Mouse (Mus musculus) brain, embryonic 14.5 days (tissue): ENCODE measurements at regions not wholly inside any gene's neighbourhood (a gene's known extent, or its start where the extent isn't known, plus 50 kb on each side); places are given as distances from the start of the nearest gene placed in this dataset.
A peak's percentile ranks its signal among the peaks of the same experiment; 100 is the strongest.
"Not testable (repeated sequence)": the region's sequence is repeated elsewhere in the genome, so short reads cannot be mapped to it uniquely, and the experiment has no call there.

Source experiments
- DNase-seq: peaks from one replicate; pipeline ENCODE4 v3.0.0-alpha.2; 2011; ENCODE audit warnings: low read depth
- CTCF ChIP-seq: fragments of 200-500 bp; IDR thresholded peaks from 2 replicates; pipeline ENCODE4 v1.5.1; 2012; ENCODE audit warnings: inconsistent platforms, mild to moderate bottlenecking, moderate library complexity, borderline replicate concordance; ENCODE audit not compliant: insufficient read depth, insufficient read length; ENCODE audit errors: extremely low read depth
- POLR2A ChIP-seq: fragments of 200-500 bp; IDR thresholded peaks from 2 replicates; pipeline ENCODE4 v1.6.1; 2012; ENCODE audit warnings: mild to moderate bottlenecking, inconsistent platforms, borderline replicate concordance; ENCODE audit not compliant: poor library complexity, insufficient read depth, insufficient read length, severe bottlenecking; ENCODE audit errors: extremely low read depth

DNA sequence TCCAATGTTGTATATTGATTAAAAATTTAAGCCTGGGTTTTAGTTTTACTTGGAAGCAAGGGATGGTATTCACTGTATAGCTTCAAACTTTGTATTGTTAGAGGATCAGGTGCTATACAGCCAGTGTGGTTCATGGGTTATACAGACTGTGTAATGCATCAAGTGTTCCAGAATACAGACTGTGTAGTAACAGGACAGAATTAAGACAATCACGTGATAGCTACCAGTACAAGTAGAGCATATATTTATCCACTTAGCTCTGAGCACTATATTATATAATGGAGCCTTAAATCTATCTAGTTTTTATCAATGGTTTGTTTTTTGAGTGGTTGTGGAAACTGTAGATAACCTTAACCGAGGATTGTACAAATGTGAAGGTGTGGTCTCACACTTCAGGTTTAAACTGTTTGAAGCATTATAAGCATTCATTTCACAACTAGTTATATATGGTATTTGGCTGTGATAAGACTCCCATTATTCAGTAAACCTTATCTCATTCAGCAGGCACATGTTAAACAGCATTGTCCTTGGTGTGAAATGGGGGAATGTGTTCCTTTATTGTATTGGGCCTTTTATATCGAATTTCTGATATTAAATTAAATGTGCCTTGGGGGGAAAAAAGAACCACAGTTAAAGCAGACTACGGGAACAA is 256.3 kb upstream of the Sdr16c6 start:
- TF ChIP-seq CTCF (no peak), POLR2A (no peak)
- no peak for DNase-seq

DNA sequence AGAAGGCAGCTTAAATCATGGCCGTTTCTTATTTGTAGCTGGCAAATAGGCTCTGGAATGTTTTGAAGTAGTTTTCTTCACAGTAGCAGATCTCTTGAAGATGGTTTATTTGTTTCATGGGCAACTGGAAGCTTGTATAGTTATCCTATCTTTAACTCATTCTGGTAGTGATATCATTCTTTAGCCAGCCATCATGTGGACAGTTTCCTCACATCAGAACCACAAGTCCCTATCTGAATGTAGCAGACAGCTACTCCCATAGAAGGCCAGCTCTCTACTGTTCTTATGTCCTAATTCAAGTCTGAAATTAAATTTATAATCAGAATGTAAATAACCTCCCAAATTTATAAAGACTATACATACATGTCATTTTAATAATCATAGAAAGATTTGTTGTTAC is 253.8 kb upstream of the Sdr16c6 start:
- TF ChIP-seq POLR2A (no peak), CTCF (no peak)

DNA sequence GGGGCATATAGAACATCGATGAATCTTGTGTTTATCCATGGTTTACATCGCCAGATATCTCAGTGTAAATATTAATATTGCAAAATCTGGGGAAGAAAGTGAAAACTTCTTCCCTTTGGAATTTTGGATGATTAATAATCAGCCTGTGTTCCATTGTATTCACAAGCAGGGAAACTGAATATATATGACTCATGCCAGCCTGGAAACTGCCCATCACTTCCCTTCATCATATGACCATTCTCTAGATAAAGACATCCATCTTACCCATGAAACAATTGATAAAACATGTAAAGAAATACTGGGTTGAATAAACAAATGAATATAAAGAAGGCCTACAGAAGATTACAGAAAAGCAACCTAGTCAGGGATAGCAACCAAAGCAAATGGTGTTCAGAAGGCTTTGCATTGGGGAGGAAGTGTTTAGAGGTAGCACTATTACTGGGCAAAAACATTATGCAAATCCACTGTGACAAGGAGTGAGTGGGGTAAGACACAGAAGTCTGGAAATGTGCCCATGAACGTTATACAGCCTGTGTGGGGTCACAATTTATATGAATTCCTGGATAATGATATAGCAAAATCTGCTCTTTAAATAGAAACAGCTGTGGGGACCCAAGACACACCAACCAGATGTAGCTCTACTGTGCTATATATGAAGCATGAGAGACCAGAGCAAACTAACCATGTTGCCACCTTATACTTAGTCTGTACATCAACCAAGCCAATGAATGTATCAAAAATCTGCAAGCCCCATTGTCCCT is 238.5 kb upstream of the Sdr16c6 start:
- DNase-seq: no peak
- TF ChIP-seq POLR2A (no peak), CTCF (no peak)

More for the DNA sequence above, 253.8 kb upstream of the Sdr16c6 start:
- DNase-seq: no peak

DNA sequence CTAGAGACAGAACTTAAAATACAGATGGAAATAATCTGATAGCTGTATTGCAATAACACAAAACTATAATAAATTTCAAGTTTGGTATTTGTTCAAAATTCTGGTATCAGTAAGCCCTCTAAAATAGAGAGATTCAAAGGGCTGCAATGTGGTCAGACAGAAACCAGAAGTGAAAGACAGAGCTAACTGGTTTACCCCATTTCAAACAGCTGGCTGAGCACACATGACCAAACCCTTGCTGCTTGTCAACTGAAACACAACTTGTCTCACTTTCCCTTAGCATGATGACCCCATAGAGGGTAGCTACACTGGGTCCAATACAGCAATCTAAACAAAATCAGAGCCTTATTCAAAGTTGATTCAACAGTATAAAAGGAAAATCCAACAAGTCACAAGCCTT is 234.2 kb upstream of the Sdr16c6 start:
- TF ChIP-seq CTCF: no peak
- TF ChIP-seq POLR2A: no peak
- no peak for DNase-seq

DNA sequence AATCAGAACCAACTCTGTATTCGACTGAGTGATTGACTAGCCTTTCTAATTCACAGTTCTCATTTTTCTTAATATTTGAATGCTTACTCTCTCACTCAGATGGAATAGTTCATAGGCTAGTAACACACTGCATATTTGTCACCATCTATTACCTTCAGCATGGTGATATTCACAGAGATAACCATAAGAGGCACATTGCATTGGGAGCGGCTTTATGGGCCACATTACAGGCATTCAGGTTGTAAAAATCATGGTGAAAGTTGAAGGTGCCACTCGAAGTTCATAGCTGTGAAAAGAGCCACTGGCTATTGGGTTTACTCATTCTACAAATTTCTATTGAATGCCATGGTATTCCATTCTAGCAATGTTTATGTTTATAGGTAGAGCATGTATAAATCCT is 229.6 kb upstream of the Sdr16c6 start:
- no peak for DNase-seq
- no peak for TF ChIP-seq CTCF
- no peak for TF ChIP-seq POLR2A

DNA sequence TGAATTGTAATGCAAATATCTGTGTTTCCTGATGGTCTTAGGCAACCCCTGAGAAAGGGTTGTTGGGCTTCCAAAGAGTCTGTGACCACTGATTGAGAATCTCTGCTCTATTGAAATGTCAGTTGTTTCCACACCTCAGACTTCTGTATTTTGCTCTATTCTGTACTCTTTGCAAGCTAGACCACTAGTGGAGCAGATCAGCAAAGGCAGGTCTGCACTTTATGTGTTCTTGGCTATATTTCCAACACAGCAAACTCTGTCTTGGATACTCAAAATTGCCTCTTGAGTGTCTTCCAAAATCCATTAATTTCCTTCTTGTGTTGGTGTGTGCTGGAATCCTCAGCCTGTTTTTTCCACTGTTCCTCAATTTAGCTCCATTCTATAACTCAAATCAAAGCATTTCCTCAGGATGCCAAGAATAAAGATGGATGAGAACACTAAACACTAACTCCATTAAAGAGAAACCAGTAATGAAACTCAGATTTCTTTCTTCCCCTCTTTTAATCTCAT is 228.5 kb upstream of the Sdr16c6 start:
- DNase-seq: no peak
- no peak for TF ChIP-seq POLR2A
- no peak for TF ChIP-seq CTCF

DNA sequence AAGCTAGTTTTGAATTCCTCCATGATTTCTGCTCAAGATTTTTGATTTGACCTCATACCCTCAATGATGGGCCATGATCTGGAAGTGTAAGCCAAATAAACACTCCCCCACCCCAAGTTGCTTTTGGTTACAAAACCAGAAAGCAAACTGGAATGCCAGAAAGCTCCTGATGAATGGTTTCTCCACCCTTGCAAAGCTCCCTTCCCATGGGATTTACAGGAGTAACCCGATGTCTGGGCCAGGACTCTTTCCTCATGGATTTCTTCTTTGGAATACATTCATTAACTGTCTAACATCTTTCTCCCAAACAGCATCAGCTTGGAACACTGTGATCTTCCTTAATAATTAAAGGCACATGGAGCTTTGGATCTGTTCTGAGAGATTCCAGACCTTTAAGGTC is 227.3 kb upstream of the Sdr16c6 start:
- no peak for DNase-seq
- TF ChIP-seq POLR2A: no peak
- TF ChIP-seq CTCF: no peak

DNA sequence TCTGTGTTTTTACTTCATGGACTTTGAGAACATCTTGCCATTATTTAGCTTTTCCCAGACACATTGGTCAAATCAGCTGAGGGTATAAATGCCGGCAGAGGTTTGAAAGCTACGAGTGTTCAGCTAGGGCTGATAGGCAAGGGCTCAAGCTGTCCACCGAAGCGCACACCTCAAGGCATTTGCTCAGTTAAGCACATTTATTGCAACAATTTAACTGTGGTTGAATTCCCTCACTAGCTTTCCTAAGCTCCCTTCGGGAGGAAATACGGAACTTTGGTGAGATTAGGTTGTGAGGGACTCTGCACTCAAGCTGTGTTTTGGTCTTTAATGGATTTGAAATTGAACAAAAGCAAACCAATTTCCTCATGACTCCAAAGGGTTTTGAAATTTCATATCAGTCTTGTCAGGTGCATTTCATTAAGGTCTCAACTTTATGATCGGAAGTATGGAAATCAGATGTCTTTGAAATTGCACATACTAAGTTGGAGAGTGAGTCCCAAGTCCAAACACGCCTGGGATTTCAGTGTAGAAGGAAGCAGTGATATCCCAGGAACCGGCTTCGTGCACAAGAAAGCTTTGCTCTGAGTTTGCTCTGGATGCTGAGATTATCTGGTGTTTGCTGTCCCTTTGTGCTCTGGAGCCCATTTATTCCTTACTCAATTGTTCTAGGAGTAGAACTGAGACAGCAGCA is 223.0 kb upstream of the Sdr16c6 start:
- no peak for DNase-seq
- TF ChIP-seq POLR2A: no peak
- TF ChIP-seq CTCF: no peak

DNA sequence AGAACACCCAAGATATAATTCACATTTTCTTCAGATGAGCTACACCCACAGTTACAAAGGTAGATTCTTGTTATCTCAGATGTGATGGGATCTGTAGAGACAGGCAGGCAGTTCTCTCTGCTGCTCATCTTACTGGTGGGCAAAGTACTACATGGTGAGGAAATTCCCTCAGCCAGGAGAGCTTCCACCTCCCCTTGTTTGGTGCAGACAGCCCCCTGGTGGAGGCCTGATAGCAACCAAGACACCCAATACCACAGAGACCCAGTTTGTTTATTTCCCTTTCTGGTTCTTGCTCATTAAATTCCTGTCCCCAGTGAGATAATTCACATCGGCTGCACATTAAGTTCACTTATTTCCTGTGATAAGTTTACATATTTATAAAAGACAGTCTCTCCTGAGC is 222.3 kb upstream of the Sdr16c6 start:
- TF ChIP-seq POLR2A: no peak
- TF ChIP-seq CTCF: peak; percentile 44; the same call in 1 of the 2 replicates
- DNase-seq: peak; percentile 19

DNA sequence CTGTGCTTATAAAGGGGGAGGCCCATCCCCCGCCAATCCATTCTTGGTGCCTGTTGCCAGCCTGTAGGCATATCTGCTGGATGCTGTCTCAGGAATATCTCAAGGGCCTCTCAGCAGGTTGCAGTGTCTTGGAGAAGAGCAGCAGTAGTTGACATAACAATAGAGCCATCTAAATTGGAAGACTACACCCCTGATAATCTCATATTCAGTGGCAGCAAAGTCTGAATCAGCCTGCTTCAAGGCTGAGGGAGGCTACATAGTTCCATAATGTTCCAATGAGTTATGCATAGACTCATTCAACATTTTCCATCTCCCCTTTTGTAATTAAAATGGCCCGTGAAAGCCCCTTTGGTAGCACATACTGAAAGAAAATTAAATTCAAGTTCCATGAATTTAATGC is 172.3 kb upstream of the Sdr16c6 start:
- no peak for DNase-seq
- no peak for TF ChIP-seq POLR2A
- TF ChIP-seq CTCF: no peak

DNA sequence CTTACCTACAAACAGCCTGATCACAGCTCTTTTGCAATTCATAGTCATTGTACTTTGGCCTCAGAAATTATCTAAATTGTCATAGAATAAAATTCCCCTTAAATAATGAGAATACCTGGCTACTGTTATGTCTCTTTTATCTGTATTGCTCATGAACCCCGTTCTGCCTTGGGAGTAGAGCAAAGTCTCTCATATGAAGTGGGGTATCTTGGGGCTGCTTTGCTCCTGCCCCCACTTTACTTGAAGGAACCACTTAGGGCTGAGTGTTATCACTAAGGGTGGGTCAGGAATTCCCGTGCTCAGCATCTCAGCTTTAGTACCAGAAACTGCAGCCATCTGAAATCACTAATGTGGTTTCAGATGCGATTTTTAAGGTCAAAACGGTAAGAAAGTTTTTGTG is 170.3 kb upstream of the Sdr16c6 start:
- DNase-seq: no peak
- no peak for TF ChIP-seq CTCF
- no peak for TF ChIP-seq POLR2A

DNA sequence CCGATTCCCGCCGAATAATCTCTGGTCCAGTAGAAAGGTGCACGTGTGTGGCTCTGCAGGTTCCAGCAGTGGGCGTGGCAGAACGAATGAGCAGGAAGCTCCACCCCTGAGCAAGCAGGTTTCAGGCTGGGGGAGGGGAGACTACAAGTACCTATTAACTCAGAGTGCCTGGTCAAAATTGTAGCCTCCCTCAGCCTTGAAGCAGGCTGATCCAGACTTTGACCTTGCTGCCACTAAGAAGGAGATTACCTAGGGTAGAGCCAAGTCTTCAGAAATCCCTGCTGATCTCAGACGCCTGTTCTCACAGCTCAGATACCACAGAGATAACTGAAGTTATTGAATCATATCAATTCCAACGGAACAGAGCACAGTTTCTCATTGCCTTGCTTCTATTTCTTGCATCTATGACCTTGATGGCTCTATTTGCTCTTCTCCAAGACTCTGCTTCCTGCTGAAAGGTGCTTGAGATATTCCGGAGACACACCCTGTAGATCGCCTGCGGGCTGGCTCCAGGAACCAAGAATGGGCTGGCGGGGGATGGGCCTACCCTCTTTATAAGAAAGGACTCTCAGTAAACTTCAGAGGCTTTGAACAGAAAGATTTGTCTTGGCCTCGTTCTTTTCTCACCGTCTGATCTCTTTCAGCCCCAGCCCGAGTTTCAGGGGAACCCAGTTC is 165.1 kb upstream of the Sdr16c6 start:
- not testable (repeated sequence) for DNase-seq
